Mouse (Mus musculus): ENCODE measurements around the gene Hdac7. TPM values are rescaled to one million over a fixed set of nuclear protein-coding genes. Genes with fewer than 3 reads are reported as not detected.

The Hdac7 gene
- 210 TPM for polyA plus RNA-seq (2021)

DNA sequence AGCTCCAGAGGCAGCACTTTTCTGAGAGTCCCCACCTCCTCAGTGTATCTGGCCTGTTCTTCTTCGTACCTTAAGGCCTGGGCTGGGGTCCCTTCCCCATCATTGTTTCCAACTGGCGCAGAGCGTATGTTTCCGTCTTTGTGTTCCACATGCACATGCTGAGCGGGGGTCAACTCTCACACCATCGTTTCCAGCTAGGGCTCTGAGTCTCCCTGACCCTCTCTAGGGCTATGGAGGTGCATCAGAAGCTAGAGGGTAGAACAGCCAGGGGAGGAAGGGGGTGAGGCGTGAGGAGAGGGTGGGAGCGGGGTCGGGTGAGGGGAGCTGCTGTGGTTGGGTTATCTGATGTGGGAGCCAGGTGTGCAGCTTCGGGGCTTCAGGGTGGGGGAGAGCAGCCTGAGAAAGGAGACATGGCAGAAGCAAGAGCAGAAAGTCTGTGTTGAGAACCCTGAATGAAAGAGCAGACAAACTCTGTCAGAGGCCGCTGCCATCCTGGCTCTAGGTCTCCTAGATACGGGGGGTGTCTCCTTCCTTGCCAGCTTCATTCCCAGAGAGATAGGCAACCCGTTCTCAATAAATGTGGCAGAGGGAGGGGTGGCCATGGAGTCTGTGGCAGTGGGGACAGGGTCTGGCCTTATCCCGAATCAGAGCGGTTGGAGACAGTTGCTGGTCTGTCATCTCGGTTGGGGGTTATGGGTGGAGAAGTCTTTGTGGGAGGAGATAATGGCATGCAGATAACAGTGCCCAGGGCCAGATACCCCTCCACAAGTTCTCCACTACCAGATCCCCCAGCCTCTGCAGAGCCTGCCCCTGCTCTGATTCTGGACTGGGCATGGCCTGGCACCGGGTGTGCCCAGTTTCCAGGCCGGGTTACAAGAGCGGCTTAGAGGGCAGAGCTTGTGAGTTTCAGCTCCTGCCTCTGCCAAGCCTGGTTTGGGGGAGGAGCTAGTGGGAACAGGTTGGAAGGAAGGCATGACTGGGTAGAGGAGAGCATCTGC, at the start of gene Hdac7:
Hdac7 (minus strand) TSS at position 466 of the 998 bp plus-strand sequence.
- no peak for DNase-seq (ENCODE audit: low read depth, low spot score)
- ATAC-seq, result no peak
- ChIA-PET POLR2A (interaction anchor here (1.0 to 2.2 kb wide), 5 partner anchors 14 to 127 kb away, joined by 3 to 11 read pairs (median 3); no protein-coding TSS in a partner anchor), CTCF (interaction anchor here (2.0 to 11.7 kb wide), 4 partner anchors 15 to 120 kb away, joined by 7 to 119 read pairs (median 9); partner anchors contain the start of gene Tmem106c)
- H3K27me3 ChIP-seq, result no peaks in the 10 kb centered on the region
- in situ Hi-C loops (cut with MboI; ENCODE audit: low pct_unique_long_range_greater_than_20kb), result loop anchor here (5.0 kb wide), 2 partner anchors 52 to 127 kb away; no protein-coding TSS in a partner anchor
- TF ChIP-seq CTCF (IDR thresholded peaks at IDR 0.05), result no peak

DNA sequence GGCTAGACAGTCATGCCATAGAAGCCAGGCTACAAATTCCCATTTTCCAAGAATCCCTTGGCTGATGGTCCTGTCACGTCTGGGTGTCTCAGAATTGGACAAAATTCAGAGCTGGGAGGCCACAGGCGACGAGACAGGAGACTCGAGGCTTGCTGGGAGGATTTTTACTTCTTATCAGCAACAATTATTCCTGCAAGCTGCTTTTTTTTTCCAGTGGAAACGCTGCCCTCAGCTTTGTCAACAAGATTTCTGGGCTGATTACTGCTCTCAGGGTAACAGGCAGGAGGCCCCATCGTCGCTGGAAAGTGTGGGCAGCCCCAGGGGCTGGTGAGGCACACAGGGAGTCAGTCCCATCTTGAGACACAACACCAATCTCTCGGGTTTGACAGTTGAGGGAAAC, 48.2 kb upstream of the Hdac7 start:
- in situ Hi-C loops (cut with MboI; ENCODE audit: low pct_unique_long_range_greater_than_20kb), result no loop called here
- no peak for DNase-seq (ENCODE audit: low read depth, low spot score)

DNA sequence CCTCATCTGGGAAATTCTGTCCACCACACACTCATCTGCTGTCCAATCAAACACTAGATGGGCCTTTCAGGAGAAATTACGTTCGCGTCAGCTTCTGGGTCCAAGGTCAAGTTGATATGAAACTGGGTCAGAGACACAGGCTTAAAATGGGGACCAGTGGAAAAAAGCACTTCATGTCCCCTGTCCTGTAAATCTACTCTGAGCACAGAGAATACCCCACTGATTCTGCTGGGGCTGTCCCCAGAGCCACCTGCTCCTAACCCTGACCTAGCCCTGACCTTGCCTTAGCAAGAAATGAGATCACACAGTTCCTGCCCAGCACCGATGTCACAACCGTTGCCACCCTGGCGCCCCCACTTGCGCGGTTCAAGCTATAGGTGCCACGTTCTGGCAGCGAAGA, 46.1 kb upstream of the Hdac7 start:
- ATAC-seq (no peak), DNase-seq (ENCODE audit: low read depth, low spot score) (no peak)
- no peak for TF ChIP-seq CTCF (IDR thresholded peaks at IDR 0.05)
- H3K27me3 ChIP-seq, result no peaks in the 10 kb centered on the region
- POLR2A ChIA-PET, result no interaction called here
- in situ Hi-C loops (cut with MboI; ENCODE audit: low pct_unique_long_range_greater_than_20kb), result no loop called here
- CTCF ChIA-PET, result interaction anchor here (1.0 kb wide), 1 partner anchor 20 kb away, joined by 3 read pairs; the partner anchor contains the start of gene Vdr

More for the DNA sequence above, 48.2 kb upstream of the Hdac7 start:
- ATAC-seq, result no peak
- ChIA-PET POLR2A (interaction anchor here (0.6 to 1.5 kb wide), 2 partner anchors 9 to 10 kb away, joined by 3 read pairs; no protein-coding TSS in a partner anchor), CTCF (interaction anchor here (2.2 kb wide), 1 partner anchor 12 kb away, joined by 5 read pairs; no protein-coding TSS in a partner anchor)
- TF ChIP-seq CTCF (IDR thresholded peaks at IDR 0.05), result no peak
- H3K27me3 ChIP-seq, result no peaks in the 10 kb centered on the region

DNA sequence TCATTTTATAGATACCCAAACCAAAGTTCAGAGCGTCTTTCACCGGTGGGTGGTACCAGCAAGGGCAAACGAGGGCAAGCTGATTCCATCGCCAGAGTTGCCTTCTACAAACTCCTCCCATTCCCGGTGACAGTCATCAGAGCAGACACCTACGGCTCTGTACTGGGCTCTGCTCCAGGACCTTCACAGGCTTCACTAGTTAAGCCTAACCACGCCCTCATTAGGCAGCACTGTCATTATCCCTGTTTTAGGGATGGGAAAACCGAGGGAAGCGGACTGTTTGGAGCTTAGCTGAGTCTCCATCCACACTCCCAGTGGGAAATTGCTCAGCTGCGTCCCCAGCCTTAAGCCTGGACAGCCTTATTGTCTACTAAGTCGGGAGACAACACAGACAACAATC, 45.7 kb upstream of the Hdac7 start:
- no peaks in the 10 kb centered on the region for H3K27me3 ChIP-seq
- TF ChIP-seq CTCF (IDR thresholded peaks at IDR 0.05), result no peak
- CTCF ChIA-PET, result interaction anchor here (1.0 kb wide), 1 partner anchor 20 kb away, joined by 3 read pairs; the partner anchor contains the start of gene Vdr
- ATAC-seq (no peak), DNase-seq (ENCODE audit: low read depth, low spot score) (no peak)
- POLR2A ChIA-PET, result interaction anchor here (0.7 kb wide), 1 partner anchor 81 kb away, joined by 3 read pairs; no protein-coding TSS in a partner anchor
- in situ Hi-C loops (cut with MboI; ENCODE audit: low pct_unique_long_range_greater_than_20kb), result no loop called here

DNA sequence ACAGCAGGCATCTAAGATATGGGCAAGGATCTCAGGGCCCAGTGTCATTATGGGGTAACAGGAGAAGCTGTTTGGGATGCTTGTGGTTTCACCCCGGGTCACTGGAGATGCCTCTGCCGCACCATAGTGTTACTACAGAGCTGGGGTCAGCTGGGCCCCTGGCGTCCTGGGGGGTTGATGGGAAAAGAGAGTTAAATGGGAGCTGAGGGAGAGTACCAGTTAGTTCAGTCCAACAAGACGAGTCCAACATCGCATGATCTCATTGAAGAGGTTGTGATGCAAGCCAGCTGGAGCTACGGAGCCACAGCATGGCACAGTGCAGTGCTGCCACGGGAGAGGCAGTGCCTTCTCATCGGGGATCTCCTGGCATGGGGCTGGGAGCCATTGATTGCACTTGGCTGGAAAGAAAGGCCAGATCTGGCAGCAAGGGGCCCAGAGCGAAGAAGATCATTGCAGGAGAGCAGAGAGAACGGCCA, 43.3 kb upstream of the Hdac7 start:
- DNase-seq (ENCODE audit: low read depth, low spot score), result no peak
- in situ Hi-C loops (cut with MboI; ENCODE audit: low pct_unique_long_range_greater_than_20kb), result no loop called here
- TF ChIP-seq CTCF (IDR thresholded peaks at IDR 0.05), result no peak
- peak; percentile 67 for ATAC-seq
- POLR2A ChIA-PET, result interaction anchor here (2.3 kb wide), 1 partner anchor 10 kb away, joined by 10 read pairs; no protein-coding TSS in a partner anchor
- CTCF ChIA-PET, result interaction anchor here (0.9 to 3.7 kb wide), 3 partner anchors 10 to 76 kb away, joined by 3 to 15 read pairs (median 8); partner anchors contain the start of gene Tmem106c
- no peaks in the 10 kb centered on the region for H3K27me3 ChIP-seq

DNA sequence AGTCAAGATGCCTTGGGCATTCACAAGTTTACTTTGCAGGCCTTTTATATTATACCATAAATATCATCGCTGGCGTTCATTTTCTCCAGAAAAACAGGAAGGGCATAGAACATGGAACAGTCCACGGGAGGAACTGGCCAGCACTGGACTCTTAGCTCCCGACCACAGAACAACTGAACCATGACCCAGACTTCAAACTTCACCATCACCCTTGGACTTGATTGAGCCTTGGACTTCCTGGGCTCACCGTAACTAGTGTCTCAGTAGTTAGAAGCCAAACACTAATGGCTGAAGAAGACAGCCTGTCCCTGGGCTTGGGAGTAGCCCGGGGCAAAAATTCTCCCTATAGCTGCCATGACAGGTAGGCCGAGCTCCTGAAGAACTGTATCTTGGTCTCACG, 37.1 kb upstream of the Hdac7 start:
- DNase-seq (ENCODE audit: low read depth, low spot score) (no peak), ATAC-seq (no peak)
- TF ChIP-seq CTCF (IDR thresholded peaks at IDR 0.05), result no peak
- in situ Hi-C loops (cut with MboI; ENCODE audit: low pct_unique_long_range_greater_than_20kb), result no loop called here
- ChIA-PET POLR2A (no interaction called here), CTCF (interaction anchor here (1.2 to 1.7 kb wide), 2 partner anchors 15 to 23 kb away, joined by 3 to 12 read pairs; no protein-coding TSS in a partner anchor)
- H3K27me3 ChIP-seq, result no peaks in the 10 kb centered on the region

DNA sequence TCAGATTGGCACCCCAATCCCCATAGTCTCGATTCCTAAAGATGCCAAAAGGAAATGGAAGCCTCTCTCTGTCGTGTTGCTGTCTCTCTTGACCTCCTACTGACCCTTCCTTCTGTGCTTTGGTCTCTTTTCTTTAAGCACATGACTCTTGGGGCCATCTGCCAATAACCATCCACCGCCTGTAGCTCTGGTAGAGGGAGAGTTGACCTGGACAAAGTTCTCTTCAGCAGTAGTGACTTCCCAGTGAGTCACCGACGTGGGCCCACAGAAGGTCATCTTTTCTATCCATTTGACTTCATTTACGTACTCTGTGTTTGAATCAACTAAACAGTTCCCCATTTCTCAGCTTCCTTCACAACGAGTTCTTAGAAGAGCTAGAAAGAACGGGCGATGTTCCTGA, 36.1 kb upstream of the Hdac7 start:
- ATAC-seq (no peak), DNase-seq (ENCODE audit: low read depth, low spot score) (no peak)
- in situ Hi-C loops (cut with MboI; ENCODE audit: low pct_unique_long_range_greater_than_20kb), result no loop called here
- CTCF ChIA-PET, result interaction anchor here (1.4 kb wide), 1 partner anchor 13 kb away, joined by 5 read pairs; no protein-coding TSS in a partner anchor
- no peaks in the 10 kb centered on the region for H3K27me3 ChIP-seq
- no peak for TF ChIP-seq CTCF (IDR thresholded peaks at IDR 0.05)
- POLR2A ChIA-PET, result interaction anchor here (0.5 kb wide), 1 partner anchor 16 kb away, joined by 3 read pairs; no protein-coding TSS in a partner anchor

DNA sequence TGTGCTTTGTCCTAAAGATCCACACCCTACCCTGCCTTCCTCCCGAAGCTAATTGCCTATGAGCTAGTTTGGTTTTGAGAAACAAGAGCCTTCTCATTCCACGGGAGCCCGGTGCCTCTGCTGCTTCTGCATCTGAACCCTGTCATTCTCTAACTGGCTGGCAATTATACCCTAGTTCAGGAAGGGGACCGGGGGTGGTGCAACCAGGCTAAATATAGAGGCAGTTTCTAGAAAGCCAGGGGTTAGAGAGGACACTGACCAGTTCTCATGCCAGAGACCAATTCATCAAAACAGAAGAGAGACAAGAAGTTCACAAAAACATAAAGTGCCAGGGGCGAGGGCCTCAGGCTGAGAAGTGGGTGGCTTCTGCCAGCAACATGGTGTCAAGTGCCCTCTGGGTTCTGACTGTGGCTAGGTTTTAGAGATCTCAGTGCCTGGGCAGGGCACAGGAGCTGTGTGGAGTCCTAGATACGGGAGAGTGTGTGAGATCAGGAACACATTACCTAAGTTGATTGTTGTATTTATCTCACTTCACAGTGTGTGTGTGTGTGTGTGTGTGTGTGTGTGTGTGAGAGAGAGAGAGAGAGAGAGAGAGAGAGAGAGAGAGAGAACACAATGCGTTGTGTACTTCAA, 34.5 kb upstream of the Hdac7 start:
- POLR2A ChIA-PET, result no interaction called here
- TF ChIP-seq CTCF (IDR thresholded peaks at IDR 0.05), result no peak
- H3K27me3 ChIP-seq, result no peaks in the 10 kb centered on the region
- CTCF ChIA-PET, result interaction anchor here (1.0 to 1.4 kb wide), 3 partner anchors 7 to 85 kb away, joined by 3 to 4 read pairs (median 4); partner anchors contain the start of gene Tmem106c
- DNase-seq (ENCODE audit: low read depth, low spot score) (no peak), ATAC-seq (peak; percentile 13)
- in situ Hi-C loops (cut with MboI; ENCODE audit: low pct_unique_long_range_greater_than_20kb), result no loop called here

DNA sequence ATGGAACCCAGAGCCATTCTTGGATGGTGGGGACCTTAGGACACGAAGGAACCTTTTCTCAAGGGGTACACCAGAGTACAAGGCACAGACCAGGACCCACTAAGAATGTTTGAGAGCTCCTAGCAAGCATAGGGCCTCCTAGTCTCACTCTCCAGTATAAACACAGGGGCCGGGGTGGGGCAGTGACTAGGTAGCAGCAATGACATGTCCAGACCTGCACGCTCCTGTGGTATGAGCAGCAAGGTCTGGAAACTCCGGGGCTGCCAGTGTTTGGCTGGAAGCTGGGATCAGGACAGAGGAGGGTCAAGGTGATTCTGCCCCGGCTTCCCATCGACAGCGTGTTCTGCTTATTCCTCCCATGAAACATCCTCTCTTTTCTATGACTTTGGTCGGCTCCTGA, 31.5 kb upstream of the Hdac7 start:
- in situ Hi-C loops (cut with MboI; ENCODE audit: low pct_unique_long_range_greater_than_20kb), result no loop called here
- ChIA-PET CTCF (interaction anchor here (1.0 to 2.8 kb wide), 4 partner anchors 9 to 88 kb away, joined by 3 to 14 read pairs (median 4); partner anchors contain the start of gene Tmem106c), POLR2A (no interaction called here)
- ATAC-seq (no peak), DNase-seq (ENCODE audit: low read depth, low spot score) (no peak)
- H3K27me3 ChIP-seq, result no peaks in the 10 kb centered on the region
- TF ChIP-seq CTCF (IDR thresholded peaks at IDR 0.05), result no peak

DNA sequence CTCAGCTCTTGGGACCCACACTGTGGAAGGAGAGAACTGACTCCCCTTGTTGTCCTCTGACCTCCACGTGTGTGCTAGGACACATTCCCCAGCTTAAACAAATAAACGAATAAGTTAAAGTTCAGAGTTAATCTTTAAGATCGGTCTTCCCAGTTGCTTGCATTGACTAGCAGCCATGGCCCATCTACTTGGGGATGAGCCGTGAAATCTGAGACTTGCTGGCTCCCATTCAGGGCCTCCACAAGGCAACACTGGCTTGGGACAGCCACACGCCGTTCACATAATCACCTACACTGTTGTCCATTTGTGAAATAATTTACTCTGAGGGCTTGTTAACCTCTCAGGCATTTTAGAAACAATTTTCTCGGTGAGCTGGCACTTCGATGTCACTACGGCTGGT, 29.4 kb upstream of the Hdac7 start:
- H3K27me3 ChIP-seq, result no peaks in the 10 kb centered on the region
- peak; percentile 42 for ATAC-seq
- in situ Hi-C loops (cut with MboI; ENCODE audit: low pct_unique_long_range_greater_than_20kb), result loop anchor here (25.0 kb wide), 1 partner anchor 289 kb away; the partner anchor contains the start of genes Asb8 and Ccdc184
- no peak for TF ChIP-seq CTCF (IDR thresholded peaks at IDR 0.05)
- no peak for DNase-seq (ENCODE audit: low read depth, low spot score)
- ChIA-PET POLR2A (interaction anchor here (1.0 kb wide), 1 partner anchor 78 kb away, joined by 3 read pairs; no protein-coding TSS in a partner anchor), CTCF (interaction anchor here (2.8 kb wide), 1 partner anchor 90 kb away, joined by 14 read pairs; the partner anchor contains the start of gene Tmem106c)

All from Patski (cell line).